Mouse (Mus musculus) kidney, postnatal 0 days (tissue): ENCODE measurements around the gene Rab11fip3. TPM values are rescaled to one million over a fixed set of nuclear protein-coding genes. Genes with fewer than 3 reads are reported as not detected.
A peak's percentile ranks its signal among the peaks of the same experiment; 100 is the strongest.

Source experiments
- ATAC-seq: fragments of 200-750 bp; cut with Nextera tagmentation; replicated peaks from 2 replicates; pipeline ENCODE4 v1.8.0; 2017; ENCODE audit warnings: low read depth, moderate number of reproducible peaks, moderate TSS enrichment, moderate library complexity; ENCODE audit not compliant: low FRiP score
- DNase-seq: peaks from one replicate; pipeline ENCODE4 v3.0.0-alpha.2; 2016; ENCODE audit warnings: low spot score
- H3K27ac ChIP-seq: fragments of 300-500 bp; sonication (generic); 2 replicates; pipeline ENCODE4 v1.5.1; 2014; ENCODE audit warnings: mild to moderate bottlenecking
- H3K27me3 ChIP-seq: fragments of 300-500 bp; sonication (generic); 2 replicates; pipeline ENCODE4 v1.6.1; 2014; ENCODE audit warnings: low read length, mixed read lengths; ENCODE audit not compliant: insufficient read depth
- H3K36me3 ChIP-seq: fragments of 300-500 bp; sonication (generic); 2 replicates; pipeline ENCODE4 v1.6.1; 2014; ENCODE audit warnings: low read length, mixed read lengths; ENCODE audit not compliant: insufficient read depth
- H3K4me1 ChIP-seq: fragments of 300-500 bp; sonication (generic); replicated peaks from 2 replicates; pipeline ENCODE4 v1.6.1; 2014; ENCODE audit warnings: antibody characterized with exemption, low read length, mixed read lengths; ENCODE audit not compliant: insufficient read depth
- H3K4me2 ChIP-seq: fragments of 300-500 bp; sonication (generic); 2 replicates; pipeline ENCODE4 v1.6.1; 2014; ENCODE audit warnings: mild to moderate bottlenecking, low read length, moderate library complexity, mixed read lengths
- H3K4me3 ChIP-seq: fragments of 300-500 bp; sonication (generic); replicated peaks from 2 replicates; pipeline ENCODE4 v1.5.1; 2014; ENCODE audit warnings: low read depth, low read length
- H3K9ac ChIP-seq: fragments of 300-500 bp; sonication (generic); 2 replicates; pipeline ENCODE4 v1.6.1; 2014; ENCODE audit warnings: low read depth, low read length
- H3K9me3 ChIP-seq: fragments of 300-500 bp; sonication (generic); replicated peaks from 2 replicates; pipeline ENCODE4 v1.6.1; 2016; ENCODE audit warnings: low read length, inconsistent platforms, mixed read lengths
- CTCF ChIP-seq: IDR thresholded peaks from 2 replicates; pipeline ENCODE4 v1.5.1; 2016; ENCODE audit warnings: antibody characterized with exemption, low read depth, mild to moderate bottlenecking, moderate library complexity
- WGBS: fragments of 180-500 bp; shearing (Covaris S2); extraction: QIAGEN DNeasy Blood & Tissue Kit; methylation state at CpG from one replicate; pipeline ENCODE4 v1.1.7; 2014; 5-methylcytosine and 5-hydroxymethylcytosine counted together
- polyA plus RNA-seq: library from polyadenylated mRNA; unstranded; fragments of >200 nt; fragmentation: Nextera tagmentation; extraction: Ambion mirVana; gene quantifications from 2 replicates; pipeline ENCODE4 v1.2.1, GENCODE M21; 2015

Rab11fip3 gene
- polyA plus RNA-seq, 1 experiment from 2014 or later = 35.3 TPM

- H3K9ac ChIP-seq = peak overlapping the region; percentile 74; the same call in 1 of the 2 replicates
These were observed 44.7 kb upstream of the Rab11fip3 start for GRCm38 (mm10) chr17:26114061-26114460.

GRCm38 (mm10) chr17:26113181-26113948 lies 44.0 kb upstream of the Rab11fip3 start, which contains the start of gene Tmem8:
Gene Tmem8, plus strand, starts transcription at chr17:26113299.
- Histone ChIP-seq H3K9ac (peak within 1 kb of the TSS; percentile 74), H3K27me3 (peaks cover 15% of the 10 kb centered on the region; the same call in 1 of the 2 replicates), H3K27ac (peak within 1 kb of the TSS; percentile 79), H3K4me1 (peaks cover 9% of the 10 kb centered on the region; the same call in 1 of the 2 replicates), H3K36me3 (no peaks in the 10 kb centered on the region), H3K9me3 (no peaks in the 10 kb centered on the region), H3K4me2 (peak within 1 kb of the TSS; percentile 97), H3K4me3 (peak within 1 kb of the TSS; percentile 66)
- peak; percentile 44 for DNase-seq
- ATAC-seq = peak; percentile 74
- peak; percentile 46 for TF ChIP-seq CTCF
- WGBS = under 1% methylated on average over 74 of the region's 75 CpGs

More at GRCm38 (mm10) chr17:26114061-26114460, 44.7 kb upstream of the Rab11fip3 start:
- WGBS = 10% methylated on average over 8 of the region's 8 CpGs
- ATAC-seq = no peak
- Histone ChIP-seq H3K27ac (peak overlapping the region; percentile 79), H3K4me3 (peak overlapping the region; percentile 66), H3K36me3 (no peaks in the 10 kb centered on the region), H3K27me3 (peaks cover 15% of the 10 kb centered on the region; the same call in 1 of the 2 replicates), H3K4me2 (peak overlapping the region; percentile 97), H3K9me3 (no peaks in the 10 kb centered on the region), H3K4me1 (peaks cover 9% of the 10 kb centered on the region; the same call in 1 of the 2 replicates)
- TF ChIP-seq CTCF = no peak
- DNase-seq = peak; percentile 13

- Histone ChIP-seq H3K36me3 (no peaks in the 10 kb centered on the region), H3K27ac (no peak overlapping the region), H3K27me3 (peaks cover 15% of the 10 kb centered on the region; the same call in 1 of the 2 replicates), H3K9me3 (no peaks in the 10 kb centered on the region), H3K4me1 (peaks cover 9% of the 10 kb centered on the region; the same call in 1 of the 2 replicates), H3K9ac (peak overlapping the region; percentile 74), H3K4me3 (peak overlapping the region; percentile 66), H3K4me2 (peak overlapping the region; percentile 97)
- 16% methylated on average over 14 of the region's 14 CpGs for WGBS
- no peak for TF ChIP-seq CTCF
- DNase-seq (no peak), ATAC-seq (no peak)
These were observed 43.4 kb upstream of the Rab11fip3 start for GRCm38 (mm10) chr17:26112751-26113150.

GRCm38 (mm10) chr17:26111722-26112121 lies 42.4 kb upstream of the Rab11fip3 start:
- peaks cover 15% of the 10 kb centered on the region; the same call in 1 of the 2 replicates for H3K27me3 ChIP-seq
- H3K9me3 ChIP-seq = no peaks in the 10 kb centered on the region
- no peak for DNase-seq
- H3K27ac ChIP-seq = no peak overlapping the region
- no peak overlapping the region for H3K4me2 ChIP-seq
- TF ChIP-seq CTCF = no peak
- 19% methylated on average over 4 of the region's 4 CpGs for WGBS
- no peak overlapping the region for H3K4me3 ChIP-seq
- peaks cover 9% of the 10 kb centered on the region; the same call in 1 of the 2 replicates for H3K4me1 ChIP-seq
- ATAC-seq = no peak
- no peak overlapping the region for H3K9ac ChIP-seq
- H3K36me3 ChIP-seq = no peaks in the 10 kb centered on the region

- DNase-seq = no peak
- TF ChIP-seq CTCF = no peak
- Histone ChIP-seq H3K9me3 (no peaks in the 10 kb centered on the region), H3K27ac (no peak overlapping the region), H3K4me2 (no peak overlapping the region), H3K4me1 (peaks cover 9% of the 10 kb centered on the region; the same call in 1 of the 2 replicates), H3K9ac (no peak overlapping the region), H3K36me3 (no peaks in the 10 kb centered on the region), H3K27me3 (peaks cover 15% of the 10 kb centered on the region; the same call in 1 of the 2 replicates), H3K4me3 (no peak overlapping the region)
- ATAC-seq = no peak
- 10% methylated on average over 4 of the region's 4 CpGs for WGBS
These were observed 41.7 kb upstream of the Rab11fip3 start for GRCm38 (mm10) chr17:26111024-26111423.

GRCm38 (mm10) chr17:26110156-26110555 lies 40.8 kb upstream of the Rab11fip3 start:
- no peak overlapping the region for H3K9ac ChIP-seq
- TF ChIP-seq CTCF = no peak
- H3K4me3 ChIP-seq = no peak overlapping the region
- H3K4me1 ChIP-seq = peaks cover 9% of the 10 kb centered on the region; the same call in 1 of the 2 replicates
- no peak overlapping the region for H3K4me2 ChIP-seq
- no peak overlapping the region for H3K27ac ChIP-seq
- no peaks in the 10 kb centered on the region for H3K36me3 ChIP-seq
- ATAC-seq = no peak
- WGBS = 35% methylated on average over 4 of the region's 4 CpGs
- H3K9me3 ChIP-seq = no peaks in the 10 kb centered on the region
- H3K27me3 ChIP-seq = peaks cover 9% of the 10 kb centered on the region; the same call in 1 of the 2 replicates
- no peak for DNase-seq
